Mouse (Mus musculus) spleen, adult 2 months (tissue): ENCODE results near the gene Otof.

Experiments used
- CTCF ChIP-seq: fragments of 200-500 bp; IDR thresholded peaks from 2 replicates; pipeline ENCODE4 v1.5.1; 2011; ENCODE audit warnings: mild to moderate bottlenecking, inconsistent platforms; ENCODE audit not compliant: insufficient read depth, insufficient read length, insufficient replicate concordance; ENCODE audit errors: extremely low read depth
- POLR2A ChIP-seq: fragments of 200-500 bp; IDR thresholded peaks from 2 replicates; pipeline ENCODE4 v1.6.1; 2011; ENCODE audit warnings: low read depth, low read length, inconsistent platforms

- TF ChIP-seq CTCF (no peak), POLR2A (no peak)
Measured at GRCm38 (mm10) chr5:30444327-30444895, 17.3 kb downstream of the Otof start.
